Comparison of ENCODE assay signal across 15 mouse cellular contexts in genomic region chr2:59197156-59197555, GRCm38 (mm10).
"Had no signal": no experiment of that assay in that cellular context is flagged by ENCODE, and none has a peak within 500 bp of the region (broad histone marks: within the 10 kb centered on the region; RNA-seq: fewer than 3 reads in every experiment).

No protein-coding gene starts in this region.

- H3K4me3 ChIP-seq: midbrain, embryonic 10.5 days; midbrain, embryonic 12.5 days; myocyte; neural tube, embryonic 13.5 days; neural tube, embryonic 15.5 days; stomach, embryonic 15.5 days had no signal

- H3K36me3 ChIP-seq: midbrain, embryonic 10.5 days; midbrain, embryonic 12.5 days; neural tube, embryonic 13.5 days; neural tube, embryonic 15.5 days; stomach, embryonic 15.5 days had no signal

- H3K4me1 ChIP-seq: midbrain, embryonic 10.5 days; midbrain, embryonic 12.5 days; stomach, embryonic 15.5 days had no signal

- H3K27me3 ChIP-seq: midbrain, embryonic 12.5 days; neural tube, embryonic 13.5 days; neural tube, embryonic 15.5 days; stomach, embryonic 15.5 days had no signal

- DNase-seq: lung, adult 18-20 months; lung, embryonic 14.5 days; lung, postnatal 10 days; lung, postnatal 4 days; midbrain, embryonic 14.5 days; right cerebral cortex, postnatal 14 days; thymus, adult 18-20 months; thymus, postnatal 14 days; thymus, postnatal 36 days had no signal

- H3K27ac ChIP-seq: midbrain, embryonic 10.5 days; midbrain, embryonic 12.5 days; neural tube, embryonic 13.5 days; neural tube, embryonic 15.5 days; stomach, embryonic 15.5 days had no signal
